Mouse (Mus musculus): ENCODE results near the gene Ddx41.
"Not testable (repeated sequence)": the region's sequence is repeated elsewhere in the genome, so short reads cannot be mapped to it uniquely, and the experiment has no call there.

Ddx41 gene

GRCm38 (mm10) chr13:55536194-55537175 lies at the start of gene Ddx41:
Ddx41 (minus strand) TSS chr13:55536658.
- DNase-seq: peak; percentile 100

- no peak for DNase-seq
Measured at GRCm38 (mm10) chr13:55578086-55578485, 41.6 kb upstream of the Ddx41 start.

- DNase-seq: not testable (repeated sequence)
Measured at GRCm38 (mm10) chr13:55576872-55577271, 40.4 kb upstream of the Ddx41 start.

- DNase-seq: no peak
Measured at GRCm38 (mm10) chr13:55575932-55576331, 39.5 kb upstream of the Ddx41 start.

- no peak for DNase-seq
Measured at GRCm38 (mm10) chr13:55574321-55574720, 37.9 kb upstream of the Ddx41 start.

- DNase-seq: no peak
Measured at GRCm38 (mm10) chr13:55573432-55573831, 37.0 kb upstream of the Ddx41 start, which contains the start of gene Tmed9. Tmed9 (plus strand) TSS chr13:55573732.

GRCm38 (mm10) chr13:55571977-55572376 lies 35.5 kb upstream of the Ddx41 start:
- no peak for DNase-seq

GRCm38 (mm10) chr13:55571027-55571751 lies 34.7 kb upstream of the Ddx41 start, which contains the start of gene Fam193b:
Fam193b (minus strand) TSS chr13:55571120.
- DNase-seq: peak; percentile 94 to 95

- peak in 1 of 2 experiments; percentile 22 for DNase-seq
Measured at GRCm38 (mm10) chr13:55570286-55570973, 34.0 kb upstream of the Ddx41 start.

GRCm38 (mm10) chr13:55569726-55570285 lies 33.3 kb upstream of the Ddx41 start:
- no peak for DNase-seq

GRCm38 (mm10) chr13:55568524-55568923 lies 32.1 kb upstream of the Ddx41 start:
- not testable (repeated sequence) for DNase-seq

- DNase-seq: no peak
Measured at GRCm38 (mm10) chr13:55567949-55568348, 31.5 kb upstream of the Ddx41 start.

GRCm38 (mm10) chr13:55567001-55567400 lies 30.5 kb upstream of the Ddx41 start:
- DNase-seq: no peak

- no peak for DNase-seq
Measured at GRCm38 (mm10) chr13:55563266-55563879, 26.9 kb upstream of the Ddx41 start.

GRCm38 (mm10) chr13:55557499-55557898 lies 21.0 kb upstream of the Ddx41 start:
- peak in 1 of 2 experiments; percentile 43 for DNase-seq

GRCm38 (mm10) chr13:55555921-55556320 lies 19.5 kb upstream of the Ddx41 start:
- no peak for DNase-seq

- DNase-seq: no peak
Measured at GRCm38 (mm10) chr13:55549061-55549460, 12.6 kb upstream of the Ddx41 start.

- no peak for DNase-seq
Measured at GRCm38 (mm10) chr13:55548426-55548825, 12.0 kb upstream of the Ddx41 start.

- DNase-seq: no peak
Measured at GRCm38 (mm10) chr13:55547916-55548315, 11.5 kb upstream of the Ddx41 start.

- DNase-seq: no peak
Measured at GRCm38 (mm10) chr13:55544792-55545191, 8.3 kb upstream of the Ddx41 start.

GRCm38 (mm10) chr13:55543447-55543846 lies 7.0 kb upstream of the Ddx41 start:
- DNase-seq: peak; percentile 72 to 73

GRCm38 (mm10) chr13:55542891-55543290 lies 6.4 kb upstream of the Ddx41 start:
- peak; percentile 55 to 70 for DNase-seq

Data from lung, adult 18-20 months (tissue).